ENCODE assay signal across 14 mouse cellular contexts in the genomic region with DNA sequence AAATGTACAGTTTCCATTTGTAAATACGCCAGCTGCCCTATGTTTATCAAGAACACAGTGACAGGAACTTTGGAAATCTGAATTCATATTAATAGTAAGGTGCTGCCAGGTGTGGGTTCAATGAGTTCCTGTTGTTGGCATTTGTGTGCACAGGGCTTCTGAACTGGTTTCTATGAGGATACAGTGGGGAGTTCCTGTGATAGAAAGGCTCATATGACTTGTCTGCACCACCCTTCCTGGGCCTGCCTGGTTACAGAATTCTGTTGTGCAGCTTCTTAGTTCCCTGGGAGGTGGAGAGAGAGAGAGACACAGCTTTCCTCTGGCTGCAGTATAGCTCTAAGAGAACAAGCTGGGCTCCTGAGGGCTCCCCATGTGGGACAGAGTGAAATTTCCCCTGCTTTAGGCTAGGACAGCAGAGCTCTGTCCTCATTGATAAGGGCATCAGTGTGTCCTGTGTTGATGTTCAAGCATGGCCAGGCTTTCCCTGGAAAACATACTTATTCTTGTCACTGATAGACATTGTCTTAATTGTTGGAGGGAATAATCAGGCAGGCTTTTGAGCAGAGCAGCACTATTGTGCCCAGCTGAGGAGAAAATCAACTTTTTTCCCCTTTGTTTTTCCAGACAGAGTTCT. TPM values are rescaled to one million over a fixed set of nuclear protein-coding genes. Genes with fewer than 3 reads are reported as not detected.
A peak's percentile ranks its signal among the peaks of the same experiment; 100 is the strongest.
DNase-seq lines count a peak whose midpoint lies in the region; ATAC-seq and TF ChIP-seq lines count a peak whose summit lies in the region.
"Had no signal": no experiment of that assay in that cellular context is flagged by ENCODE, and none has a peak within 500 bp of the region (broad histone marks: within the 10 kb centered on the region; RNA-seq: fewer than 3 reads in every experiment).

No protein-coding gene starts in this region.

- no peak for TF ChIP-seq POLR2A in cerebellum, adult 2 months (IDR thresholded peaks at IDR 0.05; ENCODE audit: borderline replicate concordance, insufficient read depth, low read length)

- no peak for ATAC-seq in heart, embryonic 11.5 days (replicated peaks; ENCODE audit: insufficient number of reproducible peaks, low FRiP score, low TSS enrichment)
- no peak for ATAC-seq in neural tube, embryonic 13.5 days (ENCODE audit: low read depth)
- ATAC-seq in neural tube, embryonic 15.5 days (ENCODE audit: low FRiP score): no peak
- ATAC-seq: liver, postnatal 0 days had no signal

- TF ChIP-seq CTCF in cerebellum, adult 2 months (IDR thresholded peaks at IDR 0.05; ENCODE audit: borderline replicate concordance, insufficient read depth, low read depth, low read length): no peak

- H3K27ac ChIP-seq in cerebellum, adult 2 months (ENCODE audit: insufficient read depth, low read length): peak overlapping the region; percentile 4; the same call in 1 of the 2 replicates
- H3K27ac ChIP-seq in heart, embryonic 11.5 days (ENCODE audit: low read depth, low read length): no peak overlapping the region
- H3K27ac ChIP-seq in neural tube, embryonic 13.5 days (replicated peaks): no peak overlapping the region
- no peak overlapping the region for H3K27ac ChIP-seq in neural tube, embryonic 15.5 days (replicated peaks)
- H3K27ac ChIP-seq: embryonic facial prominence, embryonic 12.5 days; hindbrain, embryonic 14.5 days; limb, embryonic 13.5 days had no signal

- intact Hi-C loops in heart, postnatal 36 days (cut with DNase I): no loop called here

- no peaks in the 10 kb centered on the region for H3K36me3 ChIP-seq in heart, embryonic 11.5 days (ENCODE audit: control insufficient read depth, insufficient read depth, low read length)
- H3K36me3 ChIP-seq in neural tube, embryonic 13.5 days: peaks cover 12% of the 10 kb centered on the region
- peaks cover 10% of the 10 kb centered on the region for H3K36me3 ChIP-seq in neural tube, embryonic 15.5 days

- no peak overlapping the region for H3K4me3 ChIP-seq in cerebellum, adult 2 months (replicated peaks; ENCODE audit: insufficient read depth, low read depth, low read length)
- H3K4me3 ChIP-seq in heart, embryonic 11.5 days (ENCODE audit: low read depth, low read length): no peak overlapping the region
- no peak overlapping the region for H3K4me3 ChIP-seq in neural tube, embryonic 13.5 days
- no peak overlapping the region for H3K4me3 ChIP-seq in neural tube, embryonic 15.5 days (replicated peaks)
- H3K4me3 ChIP-seq: embryonic facial prominence, embryonic 12.5 days; limb, embryonic 13.5 days had no signal

- no peak overlapping the region for H3K4me2 ChIP-seq in heart, embryonic 11.5 days
- H3K4me2 ChIP-seq in neural tube, embryonic 13.5 days: no peak overlapping the region
- no peak overlapping the region for H3K4me2 ChIP-seq in neural tube, embryonic 15.5 days
- H3K4me2 ChIP-seq: embryonic facial prominence, embryonic 12.5 days; hindbrain, embryonic 14.5 days; limb, embryonic 13.5 days had no signal

- H3K9me3 ChIP-seq in heart, embryonic 11.5 days (replicated peaks; ENCODE audit: control insufficient read depth, low read length): no peaks in the 10 kb centered on the region
- no peaks in the 10 kb centered on the region for H3K9me3 ChIP-seq in neural tube, embryonic 13.5 days
- H3K9me3 ChIP-seq in neural tube, embryonic 15.5 days (replicated peaks): no peaks in the 10 kb centered on the region
- H3K9me3 ChIP-seq: embryonic facial prominence, embryonic 12.5 days; limb, embryonic 13.5 days had no signal

- no peaks in the 10 kb centered on the region for H3K27me3 ChIP-seq in cerebellum, adult 2 months (ENCODE audit: control insufficient read depth, insufficient read depth, low read length)
- H3K27me3 ChIP-seq in heart, embryonic 11.5 days (ENCODE audit: control insufficient read depth, insufficient read depth, low read length): no peaks in the 10 kb centered on the region
- H3K27me3 ChIP-seq in neural tube, embryonic 13.5 days: no peaks in the 10 kb centered on the region
- no peaks in the 10 kb centered on the region for H3K27me3 ChIP-seq in neural tube, embryonic 15.5 days (replicated peaks)
- H3K27me3 ChIP-seq: embryonic facial prominence, embryonic 12.5 days; limb, embryonic 13.5 days had no signal

- 0 out of 2 replicates have a peak overlapping the region, but pooled peaks have one; percentile 23 for H3K9ac ChIP-seq in heart, embryonic 11.5 days (ENCODE audit: low read depth, low read length)
- H3K9ac ChIP-seq in neural tube, embryonic 13.5 days: peak overlapping the region; percentile 45; the same call in 1 of the 2 replicates
- no peak overlapping the region for H3K9ac ChIP-seq in neural tube, embryonic 15.5 days (replicated peaks)
- H3K9ac ChIP-seq: embryonic facial prominence, embryonic 12.5 days; hindbrain, embryonic 14.5 days; limb, embryonic 13.5 days; liver, postnatal 0 days had no signal

- 96% methylated on average over 1 of the region's 1 CpGs for WGBS in cerebellum, adult 2 months
- WGBS in heart, embryonic 11.5 days (ENCODE audit: insufficient replicate concordance): 98% methylated on average over 1 of the region's 1 CpGs
- WGBS in neural tube, embryonic 13.5 days: 84% methylated on average over 1 of the region's 1 CpGs
- 93% methylated on average over 1 of the region's 1 CpGs for WGBS in neural tube, embryonic 15.5 days

- H3K4me1 ChIP-seq in cerebellum, adult 2 months (ENCODE audit: control insufficient read depth, insufficient read depth, low read length): peaks cover 4% of the 10 kb centered on the region; the same call in 1 of the 2 replicates
- H3K4me1 ChIP-seq in heart, embryonic 11.5 days (ENCODE audit: control insufficient read depth, insufficient read depth, low read length): peaks cover 13% of the 10 kb centered on the region
- H3K4me1 ChIP-seq in neural tube, embryonic 13.5 days (replicated peaks): peaks cover 25% of the 10 kb centered on the region
- H3K4me1 ChIP-seq in neural tube, embryonic 15.5 days: peaks cover 17% of the 10 kb centered on the region
- H3K4me1 ChIP-seq: embryonic facial prominence, embryonic 12.5 days had no signal

- DNase-seq in cerebellum, adult 2 months: no peak
- no peak for DNase-seq in cerebellum, adult 18-20 months
- DNase-seq in heart, postnatal 36 days: no peak
- no peak for DNase-seq in spleen, adult 12 weeks (ENCODE audit: low spot score)
- DNase-seq in embryo, embryonic 10 days (ENCODE audit: low spot score): no peak
- DNase-seq: liver, postnatal 0 days; retina, postnatal 1 day; thymus, postnatal 36 days had no signal

RNA-seq across cellular contexts. Expression of a gene that starts 7.1 kb away (rescaled TPM):
- polyA plus RNA-seq in cerebellum, adult 2 months (2012; rRNA removed): 11.3 and 12.8 TPM in 2 replicates
- polyA plus RNA-seq in heart, embryonic 11.5 days (2014; fragmentation: Nextera tagmentation; extraction: Ambion mirVana): 11.1 and 11.6 TPM in 2 replicates
- total RNA-seq in heart, postnatal 36 days (2021): 1 to 10 TPM; 6.5 TPM
- polyA plus RNA-seq in neural tube, embryonic 13.5 days (2015; fragmentation: Nextera tagmentation; extraction: Ambion mirVana): 12.5 and 13.4 TPM in 2 replicates
- polyA plus RNA-seq in neural tube, embryonic 15.5 days (2015; fragmentation: Nextera tagmentation; extraction: Ambion mirVana): 13.1 and 13.6 TPM in 2 replicates
